Mouse (Mus musculus): ENCODE measurements around the gene Tpra1. TPM values are rescaled to one million over a fixed set of nuclear protein-coding genes. Genes with fewer than 3 reads are reported as not detected.

Tpra1 gene
- polyA plus RNA-seq (2014; fragmentation: Nextera tagmentation; extraction: Ambion mirVana) = 54.5 and 57.2 TPM in 2 replicates

DNA sequence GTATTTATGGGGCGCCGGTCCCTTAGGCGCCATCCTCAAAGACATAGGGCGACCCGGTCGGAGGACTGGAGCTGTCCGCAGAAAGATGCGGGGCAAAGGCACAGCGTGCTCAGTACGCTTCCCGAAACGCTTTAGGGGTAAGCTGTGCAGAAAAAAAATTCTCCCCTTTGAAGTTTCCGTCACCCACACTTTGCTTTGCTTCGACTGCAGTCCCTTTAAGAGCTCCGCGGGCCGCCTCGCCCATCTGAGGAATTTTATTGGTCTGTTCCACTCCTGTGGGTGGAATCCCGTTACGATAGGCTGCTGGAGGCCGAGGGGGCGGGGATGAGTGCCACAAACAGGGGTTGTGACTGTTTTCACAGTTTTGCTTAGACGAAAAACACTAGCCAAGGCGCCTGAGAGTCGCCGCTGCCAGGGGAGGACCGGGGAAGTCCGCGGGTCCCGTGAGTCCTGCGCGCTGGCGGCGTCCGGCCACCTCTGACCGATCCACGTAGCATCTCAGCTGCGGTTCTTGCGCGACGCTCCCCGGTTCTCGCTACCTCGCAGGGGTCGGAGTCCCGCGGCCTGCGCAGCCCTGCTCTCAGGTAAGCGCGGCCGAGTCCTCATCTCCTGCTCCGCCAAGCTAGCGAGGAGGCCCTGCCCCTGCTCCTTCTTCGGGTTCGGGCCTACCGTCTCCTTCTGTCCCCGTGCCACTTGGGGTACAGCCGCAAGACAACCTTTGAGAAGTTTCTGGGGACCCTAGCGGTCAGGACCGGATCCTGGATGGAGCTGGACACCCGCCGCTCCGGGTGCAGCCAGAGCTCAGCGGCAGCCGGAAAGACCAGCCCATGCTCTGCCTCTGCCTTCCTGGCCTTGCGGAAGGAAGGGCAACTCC is at the start of gene Tpra1:
Gene Tpra1 (plus strand): TSS at position 305 of the 874 bp plus-strand sequence.
- H3K27ac ChIP-seq (ENCODE audit: low read depth, low read length) = peak within 1 kb of the TSS; percentile 93
- peaks cover 1% of the 10 kb centered on the region; the same call in 1 of the 2 replicates for H3K36me3 ChIP-seq (ENCODE audit: control insufficient read depth, insufficient read depth, low read length)
- peak; percentile 88 for ATAC-seq (ENCODE audit: low FRiP score, low TSS enrichment)
- no peaks in the 10 kb centered on the region for H3K27me3 ChIP-seq (ENCODE audit: control insufficient read depth, insufficient read depth, low read length)
- WGBS = under 1% methylated on average over 66 of the region's 66 CpGs
- H3K9me3 ChIP-seq (ENCODE audit: control insufficient read depth, low read length) = no peaks in the 10 kb centered on the region
- H3K4me2 ChIP-seq (replicated peaks; ENCODE audit: low read depth, low read length) = peak within 1 kb of the TSS; percentile 86
- peaks cover 23% of the 10 kb centered on the region for H3K4me1 ChIP-seq (ENCODE audit: control insufficient read depth, insufficient read depth, low read length)
- H3K4me3 ChIP-seq (ENCODE audit: low read length) = peak within 1 kb of the TSS; percentile 82
- H3K9ac ChIP-seq (ENCODE audit: low read depth, low read length) = peak within 1 kb of the TSS; percentile 86

DNA sequence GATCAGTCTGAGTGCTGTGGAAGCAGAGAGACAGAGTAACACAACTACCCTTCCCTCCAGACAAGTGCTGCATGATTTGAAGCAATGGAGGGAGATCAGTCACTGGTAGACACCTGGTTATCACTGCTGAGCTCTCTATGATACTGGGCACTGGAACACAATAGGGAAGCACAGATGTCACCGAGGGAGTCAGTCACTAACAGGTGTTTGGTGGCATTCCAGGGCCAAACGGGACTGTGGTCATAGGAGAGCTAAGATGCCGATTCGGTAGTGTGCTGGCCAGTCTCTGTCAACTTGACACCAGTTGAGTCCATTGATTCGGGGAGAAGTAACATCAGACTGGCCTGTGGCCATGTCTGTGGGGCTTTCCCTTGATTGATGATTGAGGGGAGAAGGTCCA is 47.5 kb upstream of the Tpra1 start:
- WGBS = 78% methylated on average over 5 of the region's 5 CpGs

DNA sequence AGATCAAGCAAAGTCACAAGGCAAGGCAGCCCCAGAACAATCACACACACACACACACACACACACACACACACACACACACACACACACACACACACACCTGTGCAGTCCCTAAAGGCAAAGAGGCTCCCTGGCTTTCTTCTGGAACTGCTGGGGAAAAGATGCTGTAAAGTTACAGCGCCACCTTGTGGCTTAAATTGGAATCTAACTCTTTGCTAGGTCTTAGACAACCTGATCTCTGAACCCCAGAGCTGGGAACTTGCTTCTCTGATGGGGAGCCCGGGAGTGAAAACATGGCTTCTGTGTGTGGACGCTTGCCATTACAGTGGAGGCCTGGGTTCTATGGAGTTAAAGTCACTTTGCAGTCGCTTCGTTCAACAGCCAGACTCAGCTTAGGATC is 46.4 kb upstream of the Tpra1 start:
- Histone ChIP-seq H3K27me3 (ENCODE audit: control insufficient read depth, insufficient read depth, low read length) (no peaks in the 10 kb centered on the region), H3K4me2 (replicated peaks; ENCODE audit: low read depth, low read length) (no peak overlapping the region), H3K4me3 (ENCODE audit: low read length) (no peak overlapping the region), H3K36me3 (ENCODE audit: control insufficient read depth, insufficient read depth, low read length) (no peaks in the 10 kb centered on the region; the same call in 1 of the 2 replicates), H3K4me1 (ENCODE audit: control insufficient read depth, insufficient read depth, low read length) (no peaks in the 10 kb centered on the region), H3K27ac (ENCODE audit: low read depth, low read length) (no peak overlapping the region), H3K9ac (ENCODE audit: low read depth, low read length) (no peak overlapping the region), H3K9me3 (ENCODE audit: control insufficient read depth, low read length) (no peaks in the 10 kb centered on the region)
- WGBS = 19% methylated on average over 5 of the region's 5 CpGs
- ATAC-seq (ENCODE audit: low FRiP score, low TSS enrichment) = peak; percentile 26; the same call in 1 of the 2 replicates

More for the DNA sequence above, 47.5 kb upstream of the Tpra1 start:
- no peak overlapping the region for H3K4me2 ChIP-seq (replicated peaks; ENCODE audit: low read depth, low read length)
- no peaks in the 10 kb centered on the region for H3K36me3 ChIP-seq (ENCODE audit: control insufficient read depth, insufficient read depth, low read length)
- no peak overlapping the region for H3K27ac ChIP-seq (ENCODE audit: low read depth, low read length)
- H3K4me1 ChIP-seq (ENCODE audit: control insufficient read depth, insufficient read depth, low read length) = no peaks in the 10 kb centered on the region
- H3K27me3 ChIP-seq (ENCODE audit: control insufficient read depth, insufficient read depth, low read length) = no peaks in the 10 kb centered on the region
- H3K4me3 ChIP-seq (ENCODE audit: low read length) = no peak overlapping the region
- no peaks in the 10 kb centered on the region for H3K9me3 ChIP-seq (ENCODE audit: control insufficient read depth, low read length)
- no peak overlapping the region for H3K9ac ChIP-seq (ENCODE audit: low read depth, low read length)
- ATAC-seq (ENCODE audit: low FRiP score, low TSS enrichment) = no peak

DNA sequence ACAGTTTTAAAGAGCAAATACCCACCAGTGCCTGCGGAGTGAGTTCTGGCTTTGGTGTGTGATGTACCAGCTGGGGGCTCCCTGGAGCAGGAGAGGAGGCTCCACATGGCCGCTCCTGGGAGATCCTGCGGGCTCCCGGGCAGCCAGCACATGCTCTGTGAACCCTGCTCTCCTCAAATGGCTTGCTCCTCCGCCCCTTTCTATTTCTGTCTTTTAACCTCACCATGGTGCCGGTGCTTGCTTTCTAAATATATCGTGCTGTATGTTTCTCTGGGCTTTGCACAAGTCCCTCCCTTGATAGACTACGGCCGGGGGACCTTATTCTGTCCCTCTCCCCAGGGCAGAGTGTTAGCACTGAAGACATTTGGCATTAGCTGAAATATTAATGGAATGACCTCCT is 44.8 kb upstream of the Tpra1 start:
- H3K9me3 ChIP-seq (ENCODE audit: control insufficient read depth, low read length) = peaks cover 3% of the 10 kb centered on the region; the same call in 1 of the 2 replicates
- 40% methylated on average over 9 of the region's 9 CpGs for WGBS
- no peaks in the 10 kb centered on the region for H3K27me3 ChIP-seq (ENCODE audit: control insufficient read depth, insufficient read depth, low read length)
- no peak overlapping the region for H3K4me2 ChIP-seq (replicated peaks; ENCODE audit: low read depth, low read length)
- no peak overlapping the region for H3K4me3 ChIP-seq (ENCODE audit: low read length)
- ATAC-seq (ENCODE audit: low FRiP score, low TSS enrichment) = no peak
- no peaks in the 10 kb centered on the region for H3K4me1 ChIP-seq (ENCODE audit: control insufficient read depth, insufficient read depth, low read length)
- H3K27ac ChIP-seq (ENCODE audit: low read depth, low read length) = no peak overlapping the region
- H3K9ac ChIP-seq (ENCODE audit: low read depth, low read length) = no peak overlapping the region
- H3K36me3 ChIP-seq (ENCODE audit: control insufficient read depth, insufficient read depth, low read length) = no peaks in the 10 kb centered on the region; the same call in 1 of the 2 replicates

DNA sequence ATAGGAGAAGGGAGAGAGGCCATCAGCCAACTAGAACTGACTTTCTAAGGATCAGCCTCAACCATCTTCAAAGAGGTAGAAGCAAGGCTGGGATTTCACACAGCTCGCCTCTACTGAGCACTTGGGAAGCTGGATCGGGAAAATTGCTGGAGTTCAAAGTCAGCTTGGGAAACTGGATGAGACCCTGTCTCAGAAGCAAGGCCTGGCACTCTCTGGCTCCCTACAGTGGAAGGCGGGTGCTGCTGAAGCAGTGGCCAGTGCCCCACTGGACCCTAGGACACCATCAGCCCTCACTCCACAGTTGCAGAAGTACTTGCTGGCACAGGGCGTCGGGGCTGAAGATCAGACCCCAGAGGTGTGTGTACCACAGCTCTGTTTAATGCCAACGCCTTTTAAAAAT is 44.2 kb upstream of the Tpra1 start:
- no peaks in the 10 kb centered on the region for H3K27me3 ChIP-seq (ENCODE audit: control insufficient read depth, insufficient read depth, low read length)
- 86% methylated on average over 6 of the region's 6 CpGs for WGBS
- no peak overlapping the region for H3K4me2 ChIP-seq (replicated peaks; ENCODE audit: low read depth, low read length)
- no peaks in the 10 kb centered on the region for H3K4me1 ChIP-seq (ENCODE audit: control insufficient read depth, insufficient read depth, low read length)
- no peak overlapping the region for H3K9ac ChIP-seq (ENCODE audit: low read depth, low read length)
- no peak overlapping the region for H3K4me3 ChIP-seq (ENCODE audit: low read length)
- no peaks in the 10 kb centered on the region; the same call in 1 of the 2 replicates for H3K36me3 ChIP-seq (ENCODE audit: control insufficient read depth, insufficient read depth, low read length)
- H3K9me3 ChIP-seq (ENCODE audit: control insufficient read depth, low read length) = peaks cover 3% of the 10 kb centered on the region; the same call in 1 of the 2 replicates
- H3K27ac ChIP-seq (ENCODE audit: low read depth, low read length) = no peak overlapping the region
- ATAC-seq (ENCODE audit: low FRiP score, low TSS enrichment) = no peak

DNA sequence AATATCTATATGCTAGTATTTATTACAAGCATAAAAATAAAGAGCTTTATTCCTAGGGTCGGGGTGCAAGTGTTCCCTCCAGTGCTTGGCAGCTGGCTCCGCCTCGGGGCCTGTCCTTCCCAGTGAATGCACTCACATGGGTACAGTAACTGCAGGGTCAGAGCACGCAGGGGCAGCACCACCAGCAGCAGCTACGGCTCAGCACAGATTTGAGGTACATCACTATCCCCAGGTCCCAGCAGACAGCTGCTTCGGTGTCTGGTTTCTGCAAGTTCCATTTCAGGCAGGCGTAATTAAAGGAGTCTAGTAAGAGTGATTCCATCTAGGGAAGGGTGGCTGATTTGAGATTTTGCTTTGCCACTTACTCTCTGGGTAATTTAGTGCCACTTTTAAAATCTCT is 43.7 kb upstream of the Tpra1 start:
- WGBS = 50% methylated on average over 7 of the region's 7 CpGs
- peaks cover 4% of the 10 kb centered on the region; the same call in 1 of the 2 replicates for H3K36me3 ChIP-seq (ENCODE audit: control insufficient read depth, insufficient read depth, low read length)
- no peak overlapping the region for H3K9ac ChIP-seq (ENCODE audit: low read depth, low read length)
- H3K27me3 ChIP-seq (ENCODE audit: control insufficient read depth, insufficient read depth, low read length) = no peaks in the 10 kb centered on the region
- no peak overlapping the region for H3K4me2 ChIP-seq (replicated peaks; ENCODE audit: low read depth, low read length)
- no peak overlapping the region for H3K27ac ChIP-seq (ENCODE audit: low read depth, low read length)
- H3K9me3 ChIP-seq (ENCODE audit: control insufficient read depth, low read length) = peaks cover 3% of the 10 kb centered on the region; the same call in 1 of the 2 replicates
- no peak for ATAC-seq (ENCODE audit: low FRiP score, low TSS enrichment)
- no peak overlapping the region for H3K4me3 ChIP-seq (ENCODE audit: low read length)
- H3K4me1 ChIP-seq (ENCODE audit: control insufficient read depth, insufficient read depth, low read length) = no peaks in the 10 kb centered on the region

DNA sequence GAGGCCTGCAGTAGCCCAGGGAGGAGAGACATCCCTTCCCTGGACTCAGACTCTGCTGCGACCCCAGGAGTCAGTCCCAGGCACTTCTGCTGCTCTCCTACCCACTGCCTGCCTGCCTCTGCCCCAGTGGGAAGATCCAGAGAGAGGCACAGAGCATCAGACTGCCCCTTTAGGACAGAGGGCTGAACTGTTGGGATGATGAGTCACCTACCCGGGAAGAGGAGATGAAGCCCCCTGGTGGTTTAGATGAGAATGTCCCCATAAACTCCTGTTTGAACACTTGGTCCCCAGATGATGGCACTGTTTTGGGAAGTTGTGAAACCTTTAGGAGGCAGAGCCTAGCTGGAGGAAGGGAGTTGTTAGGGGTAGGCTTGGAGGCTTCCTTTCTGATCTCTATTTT is 41.1 kb upstream of the Tpra1 start:
- 17% methylated on average over 2 of the region's 2 CpGs for WGBS
- H3K4me3 ChIP-seq (ENCODE audit: low read length) = no peak overlapping the region
- H3K27ac ChIP-seq (ENCODE audit: low read depth, low read length) = no peak overlapping the region
- H3K4me1 ChIP-seq (ENCODE audit: control insufficient read depth, insufficient read depth, low read length) = no peaks in the 10 kb centered on the region
- peaks cover 11% of the 10 kb centered on the region; the same call in 1 of the 2 replicates for H3K36me3 ChIP-seq (ENCODE audit: control insufficient read depth, insufficient read depth, low read length)
- no peak for ATAC-seq (ENCODE audit: low FRiP score, low TSS enrichment)
- peaks cover 3% of the 10 kb centered on the region; the same call in 1 of the 2 replicates for H3K9me3 ChIP-seq (ENCODE audit: control insufficient read depth, low read length)
- H3K27me3 ChIP-seq (ENCODE audit: control insufficient read depth, insufficient read depth, low read length) = no peaks in the 10 kb centered on the region
- no peak overlapping the region for H3K9ac ChIP-seq (ENCODE audit: low read depth, low read length)
- no peak overlapping the region for H3K4me2 ChIP-seq (replicated peaks; ENCODE audit: low read depth, low read length)

DNA sequence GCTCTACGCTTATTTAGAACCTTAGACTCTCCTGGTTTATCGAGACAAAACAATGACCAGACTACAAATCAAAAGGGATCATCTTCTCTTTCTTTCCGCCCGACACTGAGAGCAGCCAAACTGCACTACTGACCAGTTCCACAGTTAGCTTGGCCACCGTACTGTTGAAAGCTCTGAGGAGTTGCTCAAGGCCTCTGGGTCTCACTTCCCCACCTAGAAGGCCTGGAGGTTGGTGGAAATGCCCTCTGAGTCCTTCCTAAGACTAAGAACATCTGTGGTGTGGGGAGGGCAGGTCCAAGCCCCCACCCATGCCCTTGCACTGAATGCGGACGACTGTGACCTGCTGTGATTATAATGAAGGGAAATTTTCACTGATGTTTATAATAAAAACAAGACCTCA is 36.3 kb upstream of the Tpra1 start:
- Histone ChIP-seq H3K27ac (ENCODE audit: low read depth, low read length) (no peak overlapping the region), H3K27me3 (ENCODE audit: control insufficient read depth, insufficient read depth, low read length) (no peaks in the 10 kb centered on the region), H3K4me3 (ENCODE audit: low read length) (no peak overlapping the region), H3K36me3 (ENCODE audit: control insufficient read depth, insufficient read depth, low read length) (peaks cover 11% of the 10 kb centered on the region; the same call in 1 of the 2 replicates), H3K9ac (ENCODE audit: low read depth, low read length) (no peak overlapping the region), H3K4me2 (replicated peaks; ENCODE audit: low read depth, low read length) (no peak overlapping the region), H3K4me1 (ENCODE audit: control insufficient read depth, insufficient read depth, low read length) (no peaks in the 10 kb centered on the region), H3K9me3 (ENCODE audit: control insufficient read depth, low read length) (peaks cover 3% of the 10 kb centered on the region; the same call in 1 of the 2 replicates)
- ATAC-seq (ENCODE audit: low FRiP score, low TSS enrichment) = no peak
- 83% methylated on average over 7 of the region's 7 CpGs for WGBS

DNA sequence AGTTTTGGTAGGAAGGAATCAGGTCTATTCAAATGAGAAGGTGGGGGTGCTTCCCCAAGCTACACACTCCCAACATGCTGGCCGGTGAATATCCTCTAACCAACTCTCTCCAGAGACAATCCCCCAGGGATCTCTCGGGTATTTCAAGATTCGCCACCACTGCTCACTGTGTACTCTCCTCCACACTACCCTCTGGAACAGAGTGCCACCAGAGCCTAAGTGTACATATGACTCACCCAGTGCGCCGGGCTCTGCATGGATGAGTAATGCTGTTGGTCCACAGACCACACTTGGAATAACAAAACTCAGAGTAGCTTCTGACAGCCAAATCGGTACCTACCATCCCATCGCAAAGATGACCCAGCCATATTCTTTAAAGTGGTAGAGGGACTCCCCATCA is 32.6 kb upstream of the Tpra1 start:
- no peak for ATAC-seq (ENCODE audit: low FRiP score, low TSS enrichment)
- H3K4me3 ChIP-seq (ENCODE audit: low read length) = no peak overlapping the region
- H3K9ac ChIP-seq (ENCODE audit: low read depth, low read length) = no peak overlapping the region
- H3K27me3 ChIP-seq (ENCODE audit: control insufficient read depth, insufficient read depth, low read length) = no peaks in the 10 kb centered on the region
- H3K36me3 ChIP-seq (ENCODE audit: control insufficient read depth, insufficient read depth, low read length) = peaks cover 4% of the 10 kb centered on the region; the same call in 1 of the 2 replicates
- 88% methylated on average over 7 of the region's 7 CpGs for WGBS
- H3K27ac ChIP-seq (ENCODE audit: low read depth, low read length) = no peak overlapping the region
- no peaks in the 10 kb centered on the region for H3K9me3 ChIP-seq (ENCODE audit: control insufficient read depth, low read length)
- H3K4me1 ChIP-seq (ENCODE audit: control insufficient read depth, insufficient read depth, low read length) = no peaks in the 10 kb centered on the region
- no peak overlapping the region for H3K4me2 ChIP-seq (replicated peaks; ENCODE audit: low read depth, low read length)
